Mouse (Mus musculus): ENCODE data around the gene Sorbs1.

Gene Sorbs1

GRCm38 (mm10) chr19:40477445-40477941 is 36.1 kb downstream of the Sorbs1 start:
- peak; percentile 57 for DNase-seq

- DNase-seq = no peak
Observed at GRCm38 (mm10) chr19:40476491-40476890, 37.1 kb downstream of the Sorbs1 start.

DNA sequence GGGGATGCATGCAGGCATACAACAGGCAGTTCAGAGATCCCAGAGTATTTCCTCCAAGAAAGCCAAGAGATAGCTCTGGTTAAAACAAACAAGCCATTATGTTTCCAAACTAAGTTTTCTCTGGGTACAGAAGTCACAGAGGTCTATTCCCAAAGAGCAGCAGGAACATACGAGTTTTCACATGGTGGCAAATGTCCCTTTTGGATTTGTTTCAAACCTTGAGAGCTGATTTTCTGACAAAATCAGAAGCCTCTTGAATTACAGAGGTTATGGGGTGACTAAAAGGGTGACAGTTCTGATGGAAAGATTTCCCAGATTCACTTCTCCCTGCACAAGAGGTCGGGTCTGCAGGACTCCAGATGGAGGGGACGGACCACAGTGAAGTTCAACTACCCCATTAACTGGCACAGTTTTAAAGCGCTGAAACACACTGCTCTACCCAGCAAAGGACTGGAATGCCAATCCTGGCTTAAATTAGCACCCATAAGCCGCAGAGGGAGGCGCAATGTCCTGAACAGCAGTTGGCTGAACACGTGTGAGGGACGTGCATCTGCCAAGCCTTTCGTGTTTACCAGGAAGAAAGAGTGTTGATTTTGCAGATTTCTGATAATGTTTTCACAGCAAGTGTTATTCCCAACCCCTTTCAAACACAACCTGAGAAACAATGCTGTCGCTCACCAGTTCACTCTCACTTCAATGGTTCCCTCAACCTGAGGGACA is 41.9 kb downstream of the Sorbs1 start:
- no peak for DNase-seq

DNA sequence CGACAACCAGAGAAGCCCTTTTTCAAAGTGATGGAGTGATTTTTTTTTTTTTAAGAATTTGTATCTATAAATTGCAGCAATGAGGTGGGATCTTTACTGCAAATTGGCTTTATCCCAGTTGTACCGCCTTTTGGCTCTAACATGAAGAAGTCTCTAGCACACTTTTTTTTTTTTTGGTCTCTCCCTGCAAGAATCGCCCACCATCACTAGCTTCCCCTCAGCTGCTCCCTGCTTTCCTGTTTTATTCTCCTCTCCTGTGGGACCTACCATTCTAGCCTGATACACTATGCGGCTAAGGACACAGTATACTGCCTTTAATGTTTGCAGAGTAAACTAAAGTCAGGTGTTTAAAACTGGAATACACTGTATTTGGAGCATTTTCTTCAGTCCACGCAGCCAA is 43.8 kb downstream of the Sorbs1 start:
- DNase-seq = no peak

DNA sequence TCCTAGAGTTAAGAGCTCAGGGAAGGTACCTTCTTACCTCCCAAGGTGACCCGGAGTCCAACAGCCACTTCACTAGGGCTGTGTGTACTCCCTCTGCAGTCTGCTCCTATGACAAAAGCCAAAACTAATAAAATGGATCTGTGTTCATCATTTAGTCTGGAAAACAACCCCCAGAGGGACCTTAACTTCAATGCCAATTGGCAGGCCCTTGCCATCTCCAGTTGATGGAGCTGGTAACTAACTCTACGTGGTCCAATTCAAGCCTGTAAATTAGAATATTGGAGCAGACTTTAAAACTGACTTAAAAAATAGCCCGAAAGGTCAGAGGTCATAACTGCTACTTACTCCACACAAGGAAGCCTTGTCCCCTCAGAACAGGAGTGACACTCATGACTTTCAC is 45.3 kb downstream of the Sorbs1 start:
- no peak for DNase-seq

DNA sequence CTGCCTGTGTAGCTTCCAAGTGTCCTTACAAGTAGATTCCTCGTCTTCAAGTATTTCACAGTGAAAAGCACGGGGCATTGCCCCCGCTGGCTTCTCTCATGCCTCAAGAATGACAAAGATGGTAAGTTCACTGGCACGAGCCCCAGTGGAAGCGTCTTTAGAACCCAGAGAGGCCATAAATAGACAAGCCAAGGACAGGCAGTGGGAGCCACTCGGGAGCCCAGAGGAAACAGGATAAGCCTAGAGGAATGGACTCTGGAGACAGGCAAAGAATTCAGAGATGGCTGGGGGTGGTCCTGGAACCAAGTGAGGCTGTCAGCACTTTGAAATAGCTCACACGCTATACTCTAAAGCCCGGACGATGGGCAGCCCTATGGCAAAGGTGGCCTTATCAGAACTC is 45.8 kb downstream of the Sorbs1 start:
- DNase-seq = no peak

DNA sequence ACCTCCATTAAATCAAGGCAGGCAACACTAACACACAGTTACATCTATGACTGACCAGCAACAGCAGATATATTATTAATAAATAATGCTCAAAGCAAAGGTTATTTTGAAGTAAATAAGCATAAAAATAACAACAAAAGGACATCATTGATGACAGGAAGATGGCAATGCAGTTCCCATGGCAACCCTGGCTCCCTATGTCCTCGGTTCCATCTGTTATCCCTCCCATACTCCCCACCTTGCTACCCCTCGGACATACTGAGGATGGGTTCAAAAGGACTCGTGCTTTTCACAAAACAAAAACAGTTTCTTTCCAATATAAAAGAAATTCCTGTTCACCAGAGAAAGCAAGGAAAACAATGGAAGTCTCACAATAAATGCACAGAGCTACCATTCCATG is 48.2 kb downstream of the Sorbs1 start:
- no peak for DNase-seq

DNA sequence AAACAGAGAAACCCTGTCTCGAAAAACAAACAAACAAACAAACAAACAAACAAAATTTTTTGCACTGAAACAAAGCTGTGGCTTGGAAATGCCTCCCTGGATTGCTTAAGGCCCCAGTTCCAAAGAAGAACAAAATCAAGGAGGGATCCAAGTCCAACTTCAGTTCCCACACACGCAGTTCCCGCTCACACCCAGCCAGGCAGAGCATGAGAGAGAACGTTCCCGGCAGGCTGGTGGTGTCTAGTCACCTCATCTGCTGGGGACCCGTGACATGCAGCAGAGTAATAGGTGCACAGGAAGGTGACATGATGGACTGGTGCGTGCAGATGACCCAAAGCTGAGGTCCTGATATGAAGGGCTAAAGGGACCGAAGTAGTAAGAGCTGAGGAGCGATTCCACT is 49.2 kb downstream of the Sorbs1 start:
- no peak for DNase-seq

DNA sequence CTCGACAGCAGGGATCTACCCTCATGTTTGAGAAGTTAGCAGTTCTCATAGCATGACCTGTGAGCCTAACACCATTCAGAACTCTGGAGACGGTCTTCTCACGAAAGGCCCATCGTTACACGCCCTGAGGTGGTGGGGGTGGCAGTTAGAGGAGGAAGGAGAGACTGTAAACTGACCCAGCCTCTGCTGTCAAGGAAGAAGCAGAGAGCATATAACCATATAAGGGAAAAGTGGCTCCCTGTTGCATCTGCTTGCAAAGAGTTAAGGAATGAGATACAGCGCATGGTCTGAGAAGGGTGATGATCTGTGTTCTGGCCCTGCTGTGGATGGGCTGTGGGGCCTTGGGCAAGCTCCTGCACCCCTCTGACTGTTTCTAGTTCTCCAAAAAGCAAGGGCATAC is 50.7 kb downstream of the Sorbs1 start:
- no peak for DNase-seq

GRCm38 (mm10) chr19:40462481-40462880 is 51.1 kb downstream of the Sorbs1 start:
- no peak for DNase-seq

- no peak for DNase-seq
Observed at GRCm38 (mm10) chr19:40461662-40462061, 51.9 kb downstream of the Sorbs1 start.

DNA sequence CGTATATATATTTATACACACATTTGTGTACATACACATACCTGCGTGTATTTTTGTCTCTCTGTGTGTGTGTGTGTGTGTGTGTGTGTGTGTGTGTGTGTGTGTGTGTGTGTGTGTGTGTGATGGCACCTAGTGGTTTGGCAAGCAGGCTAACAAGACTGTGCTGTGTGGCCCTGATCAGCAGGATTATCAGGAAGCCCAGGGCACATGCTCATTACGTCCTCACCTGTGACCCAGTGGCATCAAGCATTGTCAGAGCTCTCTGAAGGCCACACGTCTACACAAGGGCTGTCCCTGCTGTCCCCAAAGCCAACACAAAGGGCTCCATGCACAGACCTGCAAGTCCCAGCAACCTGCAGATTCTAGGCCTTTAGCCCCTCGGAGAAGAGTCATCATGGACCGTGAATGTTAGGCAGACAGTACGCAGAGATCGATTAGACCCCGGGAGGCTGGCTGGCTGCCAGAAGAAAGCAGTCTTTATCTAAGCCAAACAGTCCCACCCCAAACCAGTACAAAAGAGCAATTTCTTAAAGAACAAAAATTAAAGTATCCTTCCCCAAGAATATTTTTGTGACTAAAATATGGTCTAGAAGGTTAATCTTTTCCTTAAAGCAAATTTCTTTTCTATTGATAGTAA is 52.6 kb downstream of the Sorbs1 start:
- no peak for DNase-seq

- no peak for DNase-seq
Observed at GRCm38 (mm10) chr19:40459338-40459737, 54.2 kb downstream of the Sorbs1 start.

GRCm38 (mm10) chr19:40458806-40459205 is 54.8 kb downstream of the Sorbs1 start:
- DNase-seq = no peak

GRCm38 (mm10) chr19:40455248-40455647 is 58.3 kb downstream of the Sorbs1 start:
- no peak for DNase-seq

- DNase-seq = no peak
Observed at GRCm38 (mm10) chr19:40454096-40454495, 59.5 kb downstream of the Sorbs1 start.

DNA sequence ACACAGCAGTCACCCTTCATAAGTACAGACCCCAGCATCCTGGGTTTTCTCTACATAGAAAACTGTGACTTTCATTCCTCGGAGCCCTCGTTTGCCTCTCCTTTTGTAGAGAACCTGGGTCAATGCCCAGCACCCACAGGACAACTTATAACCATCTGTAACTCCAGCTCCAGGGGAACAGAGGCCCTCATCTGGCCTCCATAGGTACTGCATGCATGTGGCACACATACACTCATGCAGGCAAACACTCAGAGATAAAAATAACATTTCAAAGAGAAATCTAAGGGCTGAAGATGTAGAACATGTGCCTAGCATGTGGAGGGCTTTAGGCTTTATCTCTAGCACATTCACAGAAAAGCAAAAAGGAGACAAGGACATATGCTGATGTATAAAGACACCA is 61.4 kb downstream of the Sorbs1 start:
- DNase-seq = no peak

DNA sequence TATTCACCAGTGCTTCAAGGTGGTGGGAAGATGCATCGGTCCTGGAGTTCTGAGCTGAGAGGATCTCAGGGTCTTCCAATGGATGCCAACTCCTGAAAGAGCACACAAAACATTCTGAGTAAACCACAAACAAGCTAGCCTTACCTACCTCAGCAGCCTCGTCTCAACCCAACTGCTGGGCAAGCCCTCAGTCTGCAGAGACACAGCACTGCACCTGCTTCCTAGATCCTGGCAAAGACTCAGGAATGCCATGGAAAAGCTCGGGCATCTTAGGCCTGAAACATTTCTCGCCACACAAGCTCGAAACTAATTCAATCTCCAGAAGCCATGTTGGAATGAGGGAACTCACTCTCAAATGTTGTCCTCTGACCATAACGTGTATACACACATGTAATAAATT is 62.3 kb downstream of the Sorbs1 start:
- DNase-seq = no peak

- DNase-seq = no peak
Observed at GRCm38 (mm10) chr19:40446525-40446924, 67.1 kb downstream of the Sorbs1 start.

DNA sequence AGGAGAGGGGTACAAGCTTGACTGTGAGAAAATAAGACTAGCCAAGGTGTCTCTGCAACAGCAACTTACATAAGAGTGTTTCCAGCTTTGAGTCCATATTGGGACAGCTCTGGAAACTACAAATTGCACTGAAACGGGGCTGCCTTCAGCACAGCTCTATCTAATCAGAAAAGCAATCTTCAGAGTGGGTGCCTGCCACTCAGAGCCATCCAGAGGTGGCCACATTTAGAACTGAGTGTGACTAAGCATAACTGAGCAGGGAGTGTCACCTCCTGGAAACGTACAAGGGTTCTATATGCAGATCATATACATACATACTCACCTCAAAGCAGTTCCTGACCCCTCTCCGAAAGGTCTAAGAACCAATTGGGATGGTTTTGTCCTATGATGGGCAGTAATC is 71.2 kb downstream of the Sorbs1 start:
- DNase-seq = no peak

DNA sequence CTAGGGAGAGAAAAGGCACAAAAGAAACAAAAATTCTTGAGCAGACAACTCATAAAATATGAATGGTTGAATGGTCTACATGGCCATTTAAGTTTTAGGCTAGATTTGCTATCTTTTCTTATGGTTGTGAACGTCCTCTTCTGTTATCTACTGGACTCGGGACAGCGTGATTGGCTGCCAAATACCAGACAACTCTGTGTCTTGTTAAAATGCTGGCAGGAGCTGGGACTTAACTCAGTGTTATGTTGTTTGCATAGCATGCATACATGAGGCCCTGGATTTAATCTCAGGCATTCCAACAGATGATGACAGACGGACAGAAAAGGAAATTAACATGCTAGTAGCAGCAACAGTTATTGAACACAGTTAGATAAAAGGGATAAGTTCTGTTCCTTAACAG is 72.6 kb downstream of the Sorbs1 start:
- DNase-seq = no peak

GRCm38 (mm10) chr19:40438907-40439306 is 74.7 kb downstream of the Sorbs1 start:
- DNase-seq = no peak

DNA sequence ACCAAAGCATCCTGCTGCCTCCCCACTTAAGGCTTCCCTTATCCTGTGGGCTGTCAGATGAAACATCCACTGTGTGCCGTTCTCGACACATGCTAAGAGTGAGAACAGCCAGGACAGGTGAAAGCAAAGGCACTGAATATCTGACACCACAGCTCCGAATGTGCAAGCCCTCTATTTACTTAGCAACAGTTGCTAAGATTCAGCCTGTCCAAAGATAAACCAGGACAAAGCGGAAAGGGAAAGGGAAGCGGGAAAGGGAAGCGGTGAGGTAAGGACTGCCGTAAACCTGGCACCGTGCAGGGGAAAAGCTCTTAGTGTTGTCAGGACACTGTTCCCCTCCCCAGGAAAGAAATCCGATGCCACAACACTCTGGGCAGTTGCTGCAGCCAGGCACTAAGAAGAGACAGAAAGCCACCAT is 75.9 kb downstream of the Sorbs1 start:
- peak; percentile 52 for DNase-seq

DNA sequence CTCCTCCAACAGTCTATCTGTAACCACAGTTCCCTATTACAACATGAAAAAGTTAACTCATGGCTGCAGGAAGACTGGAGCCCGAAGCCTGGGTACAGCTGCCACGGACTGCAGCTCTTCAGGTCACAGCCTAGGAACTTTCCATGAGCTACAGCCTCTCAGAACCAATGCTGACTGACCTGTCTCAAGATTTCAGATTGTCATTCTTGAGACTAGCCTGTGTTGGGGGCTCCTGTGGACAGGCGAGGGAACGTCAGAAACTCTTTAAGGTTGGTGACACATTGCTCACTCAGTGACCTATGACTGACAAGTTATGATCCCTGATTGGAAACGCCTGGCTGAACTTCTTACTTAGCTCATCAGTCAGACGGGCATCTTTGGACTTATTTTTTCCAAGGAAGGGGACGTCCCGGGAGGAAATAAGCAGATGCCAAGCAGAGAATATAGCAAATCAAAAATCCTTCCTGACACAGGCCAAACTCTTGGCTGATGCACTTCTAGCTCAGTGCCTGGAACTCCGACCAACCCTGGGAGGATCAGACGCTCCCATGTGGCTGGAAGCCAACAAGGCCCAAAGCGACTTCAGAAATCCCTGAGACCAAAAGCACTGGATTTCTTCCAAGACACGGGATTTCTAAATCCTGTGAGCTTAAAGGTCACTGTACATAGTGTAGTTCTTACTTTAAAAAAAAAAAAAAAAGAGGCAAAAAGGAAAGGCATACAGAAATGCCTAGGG is 76.9 kb downstream of the Sorbs1 start:
- peak; percentile 90 for DNase-seq

Data from kidney, postnatal 14 days (tissue).